Mouse (Mus musculus) hindbrain, embryonic 16.5 days (tissue): ENCODE results near the gene Daxx. TPM values are rescaled to one million over a fixed set of nuclear protein-coding genes. Genes with fewer than 3 reads are reported as not detected.

Source experiments
- ATAC-seq: fragments of 200-750 bp; cut with Nextera tagmentation; 2 replicates; pipeline ENCODE4 v1.8.0; 2017; ENCODE audit warnings: moderate TSS enrichment, moderate library complexity
- H3K27ac ChIP-seq: fragments of 300-500 bp; sonication (generic); 2 replicates; pipeline ENCODE4 v1.5.1; 2014; ENCODE audit warnings: low read depth, mild to moderate bottlenecking, control low read depth, low read length, moderate library complexity
- H3K27me3 ChIP-seq: fragments of 300-500 bp; sonication (generic); replicated peaks from 2 replicates; pipeline ENCODE4 v1.6.1; 2014; ENCODE audit warnings: low read length; ENCODE audit not compliant: control insufficient read depth, insufficient read depth
- H3K36me3 ChIP-seq: fragments of 300-500 bp; sonication (generic); 2 replicates; pipeline ENCODE4 v1.6.1; 2014; ENCODE audit warnings: mild to moderate bottlenecking, low read length, moderate library complexity, mixed read lengths; ENCODE audit not compliant: control insufficient read depth, insufficient read depth
- H3K4me1 ChIP-seq: fragments of 300-500 bp; sonication (generic); 2 replicates; pipeline ENCODE4 v1.6.1; 2014; ENCODE audit warnings: low read depth, low read length; ENCODE audit not compliant: control insufficient read depth, insufficient read depth
- H3K4me2 ChIP-seq: fragments of 300-500 bp; sonication (generic); 2 replicates; pipeline ENCODE4 v1.6.1; 2014; ENCODE audit warnings: mild to moderate bottlenecking, low read length, control low read depth, moderate library complexity
- H3K4me3 ChIP-seq: fragments of 300-500 bp; sonication (generic); 2 replicates; pipeline ENCODE4 v1.5.1; 2014; ENCODE audit warnings: mild to moderate bottlenecking, low read length, control low read depth, moderate library complexity
- H3K9ac ChIP-seq: fragments of 300-500 bp; sonication (generic); 2 replicates; pipeline ENCODE4 v1.6.1; 2014; ENCODE audit warnings: low read depth, mild to moderate bottlenecking, control low read depth, low read length, moderate library complexity
- H3K9me3 ChIP-seq: fragments of 300-500 bp; sonication (generic); 2 replicates; pipeline ENCODE4 v1.6.1; 2014; ENCODE audit warnings: mild to moderate bottlenecking, low read length, moderate library complexity; ENCODE audit not compliant: control insufficient read depth
- WGBS: fragments of 180-500 bp; shearing (Covaris S2); extraction: QIAGEN DNeasy Blood & Tissue Kit; methylation state at CpG from one replicate; pipeline ENCODE4 v1.1.7; 2014; 5-methylcytosine and 5-hydroxymethylcytosine counted together
- polyA plus RNA-seq: library from polyadenylated mRNA; unstranded; fragments of >200 nt; fragmentation: Nextera tagmentation; extraction: Ambion mirVana; gene quantifications from 2 replicates; pipeline ENCODE4 v1.2.1, GENCODE M21; 2015

Gene Daxx
- polyA plus RNA-seq, 1 experiment from 2014 or later: 52.0 TPM

GRCm38 (mm10) chr17:33926207-33926932, 17.2 kb downstream of the Daxx start:
- 74% methylated on average over 17 of the region's 17 CpGs for WGBS
- peaks cover 10% of the 10 kb centered on the region for H3K4me1 ChIP-seq
- no peak overlapping the region for H3K9ac ChIP-seq
- ATAC-seq: no peak
- H3K27ac ChIP-seq: no peak overlapping the region
- no peaks in the 10 kb centered on the region for H3K9me3 ChIP-seq
- no peaks in the 10 kb centered on the region for H3K36me3 ChIP-seq
- H3K4me2 ChIP-seq: no peak overlapping the region
- no peak overlapping the region for H3K4me3 ChIP-seq
- H3K27me3 ChIP-seq: no peaks in the 10 kb centered on the region

DNA sequence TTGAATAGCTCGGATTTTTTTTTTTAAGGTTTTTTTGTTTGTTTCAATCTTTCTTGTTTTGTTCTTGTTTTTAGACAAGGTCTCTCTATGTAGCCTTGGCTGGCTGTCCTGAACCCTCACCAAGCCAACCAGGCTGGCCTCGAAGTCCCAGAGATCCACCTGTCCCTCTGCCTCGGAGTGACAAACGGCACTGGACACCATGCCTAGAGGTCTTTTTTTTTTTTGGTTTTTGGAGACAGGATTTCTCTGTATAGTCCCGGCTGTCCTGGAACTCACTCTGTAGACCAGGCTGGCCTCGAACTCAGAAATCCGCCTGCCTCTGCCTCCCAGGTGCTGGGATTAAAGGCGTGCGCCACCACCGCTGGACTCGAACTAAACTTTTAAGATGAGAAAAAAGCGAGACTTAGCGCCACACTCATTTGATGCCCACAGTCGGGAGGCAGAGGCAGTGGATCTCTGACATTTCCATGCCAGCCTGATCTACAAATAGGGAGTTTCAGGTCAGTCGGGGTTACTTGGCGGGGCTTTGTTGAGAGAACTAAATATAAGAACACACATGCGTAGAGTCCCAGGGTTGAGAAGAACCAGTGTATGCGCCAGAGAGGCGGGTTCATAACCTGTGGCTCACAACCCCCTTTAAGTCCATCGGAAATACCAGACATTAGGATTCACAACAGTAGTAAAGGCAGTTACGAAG, 19.2 kb downstream of the Daxx start:
- no peaks in the 10 kb centered on the region for H3K9me3 ChIP-seq
- peaks cover 12% of the 10 kb centered on the region for H3K4me1 ChIP-seq
- 64% methylated on average over 21 of the region's 21 CpGs for WGBS
- peaks cover 6% of the 10 kb centered on the region for H3K36me3 ChIP-seq
- no peaks in the 10 kb centered on the region for H3K27me3 ChIP-seq
- peak overlapping the region; percentile 74 for H3K9ac ChIP-seq
- no peak overlapping the region; the same call in 1 of the 2 replicates for H3K27ac ChIP-seq
- H3K4me3 ChIP-seq: peak overlapping the region; percentile 73
- no peak for ATAC-seq
- peak overlapping the region; percentile 92 for H3K4me2 ChIP-seq

GRCm38 (mm10) chr17:33929371-33930279, 20.4 kb downstream of the Daxx start, which contains the start of gene Rgl2:
Gene Rgl2 (plus strand): TSS chr17:33929543.
- Histone ChIP-seq H3K4me3 (peak within 1 kb of the TSS; percentile 73), H3K9me3 (no peaks in the 10 kb centered on the region), H3K36me3 (peaks cover 6% of the 10 kb centered on the region), H3K4me2 (peak within 1 kb of the TSS; percentile 92), H3K27ac (peak within 1 kb of the TSS; percentile 90), H3K27me3 (no peaks in the 10 kb centered on the region), H3K9ac (peak within 1 kb of the TSS; percentile 86), H3K4me1 (peaks cover 12% of the 10 kb centered on the region)
- ATAC-seq: peak; percentile 88
- under 1% methylated on average over 78 of the region's 80 CpGs for WGBS

GRCm38 (mm10) chr17:33930280-33931158, 21.3 kb downstream of the Daxx start:
- peaks cover 12% of the 10 kb centered on the region for H3K4me1 ChIP-seq
- no peaks in the 10 kb centered on the region for H3K9me3 ChIP-seq
- under 1% methylated on average over 44 of the region's 45 CpGs for WGBS
- H3K9ac ChIP-seq: peak overlapping the region; percentile 86
- peak overlapping the region; percentile 92 for H3K4me2 ChIP-seq
- peaks cover 12% of the 10 kb centered on the region for H3K36me3 ChIP-seq
- peak overlapping the region; percentile 73 for H3K4me3 ChIP-seq
- peak; percentile 5; the same call in 1 of the 2 replicates for ATAC-seq
- peak overlapping the region; percentile 90 for H3K27ac ChIP-seq
- H3K27me3 ChIP-seq: no peaks in the 10 kb centered on the region

DNA sequence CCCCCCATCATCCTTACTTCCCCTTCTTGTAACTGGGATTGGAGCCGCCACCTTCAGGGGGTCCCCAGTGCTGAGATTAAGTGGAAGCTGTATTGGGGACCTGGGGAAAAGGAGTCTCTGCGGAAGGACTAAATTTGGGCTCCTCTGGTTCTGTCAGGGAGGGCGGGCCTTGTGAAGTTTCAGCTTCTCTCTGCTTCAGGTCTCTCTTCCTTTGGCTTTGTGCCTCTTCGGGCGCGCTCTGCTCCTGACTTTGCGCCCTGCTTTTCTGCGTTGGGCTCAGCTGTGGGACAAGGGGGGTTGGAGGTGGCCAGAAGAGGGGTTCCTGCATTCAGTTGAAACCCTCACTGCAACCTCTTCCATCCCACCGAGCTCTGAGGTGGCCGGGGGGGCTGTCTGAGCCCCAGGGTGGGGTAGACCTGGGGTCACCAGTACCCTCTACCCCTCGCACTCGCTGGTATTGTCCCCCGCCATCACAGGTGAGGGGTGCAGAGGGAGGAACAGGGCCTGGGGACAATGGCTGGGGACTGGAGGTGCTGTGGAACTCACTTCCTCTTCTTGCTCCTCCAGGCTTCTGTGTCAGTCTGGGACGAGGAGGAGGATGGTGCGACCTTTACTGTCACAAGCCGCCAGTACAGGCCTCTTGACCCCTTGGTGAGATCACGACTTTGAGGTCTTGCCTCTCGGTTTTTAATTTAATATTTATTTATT, 22.1 kb downstream of the Daxx start:
- Histone ChIP-seq H3K27ac (no peak overlapping the region), H3K4me2 (peak overlapping the region; percentile 92), H3K27me3 (no peaks in the 10 kb centered on the region), H3K9me3 (no peaks in the 10 kb centered on the region), H3K36me3 (peaks cover 12% of the 10 kb centered on the region), H3K4me3 (peak overlapping the region; percentile 73), H3K9ac (peak overlapping the region; percentile 86; the same call in 1 of the 2 replicates), H3K4me1 (peaks cover 12% of the 10 kb centered on the region)
- ATAC-seq: no peak
- WGBS: 45% methylated on average over 18 of the region's 18 CpGs

- no peak overlapping the region for H3K4me3 ChIP-seq
- H3K4me2 ChIP-seq: no peak overlapping the region
Measured at GRCm38 (mm10) chr17:33931947-33932346, 22.7 kb downstream of the Daxx start.

GRCm38 (mm10) chr17:33932448-33932847, 23.2 kb downstream of the Daxx start:
- ATAC-seq: no peak
- Histone ChIP-seq H3K4me1 (peaks cover 12% of the 10 kb centered on the region), H3K9me3 (no peaks in the 10 kb centered on the region), H3K27ac (no peak overlapping the region), H3K36me3 (peaks cover 17% of the 10 kb centered on the region), H3K9ac (no peak overlapping the region), H3K4me2 (no peak overlapping the region), H3K27me3 (no peaks in the 10 kb centered on the region), H3K4me3 (no peak overlapping the region)
- WGBS: 84% methylated on average over 14 of the region's 14 CpGs

More at GRCm38 (mm10) chr17:33931947-33932346, 22.7 kb downstream of the Daxx start:
- Histone ChIP-seq H3K4me1 (peaks cover 12% of the 10 kb centered on the region), H3K27me3 (no peaks in the 10 kb centered on the region), H3K36me3 (peaks cover 14% of the 10 kb centered on the region), H3K27ac (no peak overlapping the region), H3K9me3 (no peaks in the 10 kb centered on the region), H3K9ac (no peak overlapping the region)
- no peak for ATAC-seq
- WGBS: 89% methylated on average over 11 of the region's 11 CpGs

DNA sequence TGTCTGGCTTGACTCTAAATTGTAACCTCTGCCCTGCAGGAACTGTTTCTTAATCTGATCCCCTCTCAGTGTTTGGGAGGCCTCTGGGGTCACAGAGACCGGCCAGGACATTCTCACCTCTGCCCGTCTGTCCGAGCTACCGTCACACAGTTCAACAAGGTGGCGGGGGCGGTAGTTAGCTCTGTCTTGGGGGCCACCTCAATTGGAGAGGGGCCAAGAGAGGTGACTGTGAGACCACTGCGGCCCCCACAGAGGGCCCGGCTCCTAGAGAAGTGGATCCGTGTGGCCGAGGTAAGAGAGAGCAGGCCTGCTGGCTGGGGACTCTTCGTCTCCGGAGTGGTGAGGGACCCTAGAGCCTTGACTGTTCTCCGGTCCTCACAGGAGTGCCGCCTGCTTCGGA, 23.8 kb downstream of the Daxx start:
- ATAC-seq: no peak
- H3K27ac ChIP-seq: no peak overlapping the region
- WGBS: 95% methylated on average over 14 of the region's 15 CpGs

More for the DNA sequence above, 23.8 kb downstream of the Daxx start:
- Histone ChIP-seq H3K27me3 (no peaks in the 10 kb centered on the region), H3K4me1 (peaks cover 12% of the 10 kb centered on the region), H3K4me2 (no peak overlapping the region), H3K36me3 (peaks cover 18% of the 10 kb centered on the region), H3K9ac (no peak overlapping the region), H3K9me3 (no peaks in the 10 kb centered on the region), H3K4me3 (no peak overlapping the region)
